Mouse (Mus musculus) small intestine, adult 2 months (tissue): ENCODE data around the gene Lcmt1.

Source experiments
- CTCF ChIP-seq: fragments of 200-500 bp; IDR thresholded peaks from 2 replicates; pipeline ENCODE4 v1.5.1; 2012; ENCODE audit warnings: low read depth, mild to moderate bottlenecking, control low read depth, inconsistent platforms, low read length, moderate library complexity, mixed read lengths; ENCODE audit not compliant: insufficient replicate concordance, insufficient read length; ENCODE audit errors: extremely low read depth
- POLR2A ChIP-seq: fragments of 200-500 bp; IDR thresholded peaks from 2 replicates; pipeline ENCODE4 v1.6.1; 2012; ENCODE audit warnings: low read depth, mild to moderate bottlenecking, control low read depth, inconsistent platforms, low read length, moderate library complexity

GRCm38 (mm10) chr7:123421958-123422357 lies 52.4 kb downstream of the Lcmt1 start:
- TF ChIP-seq CTCF (no peak), POLR2A (no peak)
